In the genomic region with DNA sequence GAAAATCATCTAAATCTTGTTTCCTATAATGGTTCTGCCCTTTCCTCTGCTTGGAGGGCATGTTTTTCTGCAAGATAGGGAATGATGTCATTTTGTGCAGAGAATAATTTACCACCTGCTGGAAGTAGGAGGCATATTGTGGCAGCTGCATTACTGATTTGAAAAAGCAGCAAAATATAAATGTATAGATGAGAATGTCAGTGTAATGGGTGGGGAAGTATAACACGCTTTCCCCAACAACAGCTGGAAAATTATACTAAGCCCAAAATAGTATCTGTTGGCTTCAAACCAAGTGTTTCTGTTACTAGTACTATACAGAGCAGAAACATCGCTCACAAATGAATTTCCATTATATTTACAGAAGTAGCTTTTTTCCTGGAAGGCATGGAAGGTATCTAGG, we compare ENCODE assay signal across 18 mouse cellular contexts.
A peak's percentile ranks its signal among the peaks of the same experiment; 100 is the strongest.
DNase-seq lines count a peak whose midpoint lies in the region; ATAC-seq and TF ChIP-seq lines count a peak whose summit lies in the region.
"Had no signal": no experiment of that assay in that cellular context is flagged by ENCODE, and none has a peak within 500 bp of the region (broad histone marks: within the 10 kb centered on the region; RNA-seq: fewer than 3 reads in every experiment).

No protein-coding gene starts in this region.

- no peaks in the 10 kb centered on the region for H3K27me3 ChIP-seq in hindbrain, embryonic 13.5 days
- H3K27me3 ChIP-seq in hindbrain, embryonic 11.5 days (ENCODE audit: control insufficient read depth, insufficient read depth, low read length): no peaks in the 10 kb centered on the region
- no peaks in the 10 kb centered on the region for H3K27me3 ChIP-seq in midbrain, embryonic 14.5 days (ENCODE audit: control insufficient read depth, insufficient read depth, low read length)
- H3K27me3 ChIP-seq in midbrain, embryonic 10.5 days (ENCODE audit: low read depth, poor library complexity, severe bottlenecking): no peaks in the 10 kb centered on the region
- H3K27me3 ChIP-seq in hindbrain, postnatal 0 days (ENCODE audit: insufficient read depth, low read length): no peaks in the 10 kb centered on the region
- H3K27me3 ChIP-seq: embryonic facial prominence, embryonic 15.5 days; heart, embryonic 12.5 days; liver, embryonic 15.5 days; midbrain, embryonic 12.5 days; neural tube, embryonic 12.5 days had no signal

- H3K4me2 ChIP-seq in hindbrain, embryonic 13.5 days: no peak overlapping the region
- no peak overlapping the region for H3K4me2 ChIP-seq in hindbrain, embryonic 11.5 days (replicated peaks; ENCODE audit: low read depth, low read length)
- no peak overlapping the region for H3K4me2 ChIP-seq in midbrain, embryonic 14.5 days (ENCODE audit: low read length)
- H3K4me2 ChIP-seq in hindbrain, postnatal 0 days (ENCODE audit: low read depth, low read length): no peak overlapping the region
- H3K4me2 ChIP-seq: embryonic facial prominence, embryonic 15.5 days; heart, embryonic 12.5 days; liver, embryonic 15.5 days; midbrain, embryonic 12.5 days; neural tube, embryonic 12.5 days had no signal

- 0 out of 2 replicates have a peak, but pooled peaks cover 2% of the 10 kb centered on the region for H3K4me1 ChIP-seq in hindbrain, embryonic 13.5 days (replicated peaks)
- no peaks in the 10 kb centered on the region for H3K4me1 ChIP-seq in hindbrain, embryonic 11.5 days (replicated peaks; ENCODE audit: control insufficient read depth, insufficient read depth, low read length)
- no peaks in the 10 kb centered on the region for H3K4me1 ChIP-seq in midbrain, embryonic 14.5 days (ENCODE audit: control insufficient read depth, insufficient read depth, low read length)
- H3K4me1 ChIP-seq in midbrain, embryonic 10.5 days: no peaks in the 10 kb centered on the region
- H3K4me1 ChIP-seq in hindbrain, postnatal 0 days (ENCODE audit: insufficient read depth, low read length): no peaks in the 10 kb centered on the region
- H3K4me1 ChIP-seq: embryonic facial prominence, embryonic 15.5 days; heart, embryonic 12.5 days; liver, embryonic 15.5 days; midbrain, embryonic 12.5 days; neural tube, embryonic 12.5 days had no signal

- no peak for TF ChIP-seq CTCF in hindbrain, postnatal 0 days (IDR thresholded peaks at IDR 0.05; ENCODE audit: low read depth)

- ATAC-seq in hindbrain, embryonic 13.5 days (ENCODE audit: low FRiP score): peak; percentile 74
- ATAC-seq in hindbrain, embryonic 11.5 days (ENCODE audit: low FRiP score): no peak
- ATAC-seq in midbrain, embryonic 14.5 days (ENCODE audit: low FRiP score, low TSS enrichment): no peak
- peak; percentile 62; the same call in 1 of the 2 replicates for ATAC-seq in hindbrain, postnatal 0 days
- ATAC-seq: CD4-positive, CD25-positive, alpha-beta regulatory T cell, adult 4 months had no signal

- no peaks in the 10 kb centered on the region for H3K9me3 ChIP-seq in hindbrain, embryonic 13.5 days
- no peaks in the 10 kb centered on the region for H3K9me3 ChIP-seq in hindbrain, embryonic 11.5 days (ENCODE audit: control insufficient read depth, low read length)
- H3K9me3 ChIP-seq in midbrain, embryonic 14.5 days (ENCODE audit: control insufficient read depth, low read length): no peaks in the 10 kb centered on the region
- H3K9me3 ChIP-seq in midbrain, embryonic 10.5 days (replicated peaks): no peaks in the 10 kb centered on the region
- H3K9me3 ChIP-seq in hindbrain, postnatal 0 days (ENCODE audit: low read length): no peaks in the 10 kb centered on the region
- H3K9me3 ChIP-seq: embryonic facial prominence, embryonic 15.5 days; heart, embryonic 12.5 days; liver, embryonic 15.5 days; midbrain, embryonic 12.5 days; neural tube, embryonic 12.5 days had no signal

- no peak overlapping the region for H3K4me3 ChIP-seq in hindbrain, embryonic 13.5 days
- no peak overlapping the region for H3K4me3 ChIP-seq in hindbrain, embryonic 11.5 days (ENCODE audit: low read depth, low read length)
- no peak overlapping the region for H3K4me3 ChIP-seq in midbrain, embryonic 14.5 days (replicated peaks; ENCODE audit: low read depth, low read length)
- H3K4me3 ChIP-seq in midbrain, embryonic 10.5 days: no peak overlapping the region
- no peak overlapping the region for H3K4me3 ChIP-seq in hindbrain, postnatal 0 days (ENCODE audit: low read length)
- H3K4me3 ChIP-seq: embryonic facial prominence, embryonic 15.5 days; heart, embryonic 12.5 days; liver, embryonic 15.5 days; midbrain, embryonic 12.5 days; neural tube, embryonic 12.5 days had no signal

- DNase-seq in hindbrain, embryonic 11.5 days (ENCODE audit: low spot score): no peak
- DNase-seq in midbrain, embryonic 14.5 days: peak; percentile 41
- no peak for DNase-seq in midbrain, embryonic 10.5 days (ENCODE audit: low spot score)
- peak; percentile 9 for DNase-seq in hindbrain, postnatal 0 days (ENCODE audit: low spot score)
- no peak for DNase-seq in embryo, embryonic 10 days (ENCODE audit: low spot score)
- no peak for DNase-seq in adrenal gland, adult 8-10 months
- DNase-seq: adrenal gland, postnatal 36 days; gastrocnemius, postnatal 36 days; kidney, adult 8-10 months; kidney, postnatal 4 days; right cerebral cortex, postnatal 4 days had no signal

- WGBS in hindbrain, embryonic 13.5 days: 74% methylated on average over 2 of the region's 2 CpGs
- WGBS in hindbrain, embryonic 11.5 days: 89% methylated on average over 2 of the region's 2 CpGs
- 70% methylated on average over 2 of the region's 2 CpGs for WGBS in midbrain, embryonic 14.5 days
- 93% methylated on average over 2 of the region's 2 CpGs for WGBS in midbrain, embryonic 10.5 days
- 55% methylated on average over 2 of the region's 2 CpGs for WGBS in hindbrain, postnatal 0 days

- H3K9ac ChIP-seq in hindbrain, embryonic 13.5 days: no peak overlapping the region
- H3K9ac ChIP-seq in hindbrain, embryonic 11.5 days (ENCODE audit: low read depth, low read length): no peak overlapping the region
- H3K9ac ChIP-seq in midbrain, embryonic 14.5 days (replicated peaks; ENCODE audit: low read length): no peak overlapping the region
- no peak overlapping the region for H3K9ac ChIP-seq in hindbrain, postnatal 0 days (replicated peaks; ENCODE audit: low read length)
- H3K9ac ChIP-seq: embryonic facial prominence, embryonic 15.5 days; heart, embryonic 12.5 days; liver, embryonic 15.5 days; midbrain, embryonic 12.5 days; neural tube, embryonic 12.5 days had no signal

- H3K27ac ChIP-seq in hindbrain, embryonic 13.5 days: no peak overlapping the region
- H3K27ac ChIP-seq in hindbrain, embryonic 11.5 days (ENCODE audit: low read depth, low read length): no peak overlapping the region
- 0 out of 2 replicates have a peak overlapping the region, but pooled peaks have one; percentile 2 for H3K27ac ChIP-seq in midbrain, embryonic 14.5 days (replicated peaks; ENCODE audit: low read depth, low read length)
- no peak overlapping the region for H3K27ac ChIP-seq in midbrain, embryonic 10.5 days (replicated peaks)
- H3K27ac ChIP-seq in hindbrain, postnatal 0 days: no peak overlapping the region
- H3K27ac ChIP-seq: embryonic facial prominence, embryonic 15.5 days; liver, embryonic 15.5 days; midbrain, embryonic 12.5 days; neural tube, embryonic 12.5 days had no signal

- H3K36me3 ChIP-seq in hindbrain, embryonic 13.5 days: no peaks in the 10 kb centered on the region
- no peaks in the 10 kb centered on the region for H3K36me3 ChIP-seq in hindbrain, embryonic 11.5 days (ENCODE audit: control insufficient read depth, insufficient read depth, low read length)
- H3K36me3 ChIP-seq in midbrain, embryonic 14.5 days (ENCODE audit: control insufficient read depth, insufficient read depth, low read length): no peaks in the 10 kb centered on the region
- no peaks in the 10 kb centered on the region for H3K36me3 ChIP-seq in midbrain, embryonic 10.5 days
- no peaks in the 10 kb centered on the region for H3K36me3 ChIP-seq in hindbrain, postnatal 0 days (ENCODE audit: insufficient read depth, low read length)
- H3K36me3 ChIP-seq: embryonic facial prominence, embryonic 15.5 days; heart, embryonic 12.5 days; liver, embryonic 15.5 days; midbrain, embryonic 12.5 days; neural tube, embryonic 12.5 days had no signal

Comparison
In these comparisons a context has a peak if more than half of its experiments do, and no peak if none do; other contexts are left out.
1. ATAC-seq: peak in hindbrain, embryonic 13.5 days (single experiment) and hindbrain, postnatal 0 days (single experiment); none in hindbrain, embryonic 11.5 days (single experiment) and midbrain, embryonic 14.5 days (single experiment).
2. DNase-seq: peak in midbrain, embryonic 14.5 days (single experiment) and hindbrain, postnatal 0 days (single experiment); none in hindbrain, embryonic 11.5 days (single experiment), midbrain, embryonic 10.5 days (single experiment), embryo, embryonic 10 days (single experiment) and adrenal gland, adult 8-10 months (single experiment).